Mouse (Mus musculus) bone marrow, adult 2 months (tissue): ENCODE results near the gene Foxo3.

ENCODE experiments used
- CTCF ChIP-seq: fragments of 200-500 bp; IDR thresholded peaks from 2 replicates; pipeline ENCODE4 v1.5.1; 2011; ENCODE audit warnings: low read length, control low read depth; ENCODE audit not compliant: control insufficient read depth, insufficient read depth
- POLR2A ChIP-seq: fragments of 200-500 bp; IDR thresholded peaks from 2 replicates; pipeline ENCODE4 v1.6.1; 2011; ENCODE audit warnings: low read depth, mild to moderate bottlenecking, control low read depth, low read length, borderline replicate concordance; ENCODE audit not compliant: control insufficient read depth

- TF ChIP-seq POLR2A (no peak), CTCF (no peak)
Measured at GRCm38 (mm10) chr10:42189037-42189436, 87.5 kb downstream of the Foxo3 start.
